8 mouse cellular contexts compared by ENCODE assay signal in the genomic region with DNA sequence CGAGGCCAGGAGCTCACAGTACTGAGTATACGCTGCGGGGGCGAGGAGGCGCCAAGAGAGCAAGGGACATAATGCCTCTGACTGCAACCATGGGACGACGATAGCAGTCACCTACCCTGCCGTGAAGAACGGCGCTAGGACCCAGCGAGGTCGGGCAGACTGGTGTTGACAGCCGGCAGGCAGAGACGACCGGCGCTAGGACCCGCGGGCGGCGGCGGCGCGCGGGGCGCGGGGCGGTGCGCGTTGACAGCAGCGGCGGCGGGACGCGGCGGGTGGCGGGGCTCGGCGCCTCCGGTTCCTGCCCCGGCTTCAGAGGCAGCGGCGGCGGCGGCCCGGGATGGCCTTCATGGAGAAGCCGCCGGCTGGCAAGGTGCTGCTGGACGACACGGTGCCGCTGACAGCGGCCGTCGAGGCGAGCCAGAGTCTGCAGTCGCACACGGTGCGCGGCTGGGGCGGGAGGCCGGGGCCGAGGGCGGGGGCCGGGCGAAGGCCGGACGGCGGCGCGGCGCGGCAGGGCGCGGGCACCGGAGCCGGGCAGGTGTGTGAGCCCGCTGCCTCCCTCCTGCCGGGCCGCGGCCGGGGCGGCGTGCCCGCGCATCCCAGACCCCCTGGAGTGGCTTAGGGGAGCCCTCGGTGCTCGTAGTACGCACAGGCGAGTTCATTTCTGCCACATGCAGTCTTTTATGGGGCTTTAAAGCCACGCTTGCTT. TPM values are rescaled to one million over a fixed set of nuclear protein-coding genes. Genes with fewer than 3 reads are reported as not detected.
DNase-seq lines count a peak whose midpoint lies in the region; ATAC-seq and TF ChIP-seq lines count a peak whose summit lies in the region.

A gene (plus strand): TSS at position 234 of the 709 bp plus-strand sequence.

- no peaks in the 10 kb centered on the region for H3K9me3 ChIP-seq in embryonic facial prominence, embryonic 13.5 days
- H3K9me3 ChIP-seq in limb, embryonic 14.5 days (ENCODE audit: control insufficient read depth, low read length) = no peaks in the 10 kb centered on the region
- H3K9me3 ChIP-seq in midbrain, postnatal 0 days (ENCODE audit: low read length) = no peaks in the 10 kb centered on the region

- H3K27me3 ChIP-seq in embryonic facial prominence, embryonic 13.5 days = no peaks in the 10 kb centered on the region
- H3K27me3 ChIP-seq in limb, embryonic 14.5 days (ENCODE audit: control insufficient read depth, insufficient read depth, low read length) = no peaks in the 10 kb centered on the region
- no peaks in the 10 kb centered on the region for H3K27me3 ChIP-seq in midbrain, postnatal 0 days (ENCODE audit: insufficient read depth, low read length)

- peak within 1 kb of the TSS; percentile 92 for H3K4me3 ChIP-seq in embryonic facial prominence, embryonic 13.5 days
- peak within 1 kb of the TSS; percentile 88 for H3K4me3 ChIP-seq in limb, embryonic 14.5 days (replicated peaks; ENCODE audit: low read length)
- peak within 1 kb of the TSS; percentile 97 for H3K4me3 ChIP-seq in midbrain, postnatal 0 days (ENCODE audit: low read depth, low read length)

- peak within 1 kb of the TSS; percentile 83 for H3K9ac ChIP-seq in embryonic facial prominence, embryonic 13.5 days
- peak within 1 kb of the TSS; percentile 70 for H3K9ac ChIP-seq in limb, embryonic 14.5 days (ENCODE audit: low read depth, low read length, severe bottlenecking)
- H3K9ac ChIP-seq in midbrain, postnatal 0 days (replicated peaks; ENCODE audit: low read length, poor library complexity, severe bottlenecking) = peak within 1 kb of the TSS; percentile 87

- DNase-seq in 3134 (ENCODE audit: extremely low read depth, insufficient read length, low spot score) = peak; percentile 78
- peak; percentile 97 to 98 for DNase-seq in adrenal gland, postnatal 36 days
- DNase-seq in heart, adult 8-10 months (ENCODE audit: low spot score) = peak; percentile 94
- DNase-seq in kidney, adult 9 months = peak; percentile 91
- DNase-seq in limb, embryonic 14.5 days (ENCODE audit: low spot score) = peak; percentile 87
- peak; percentile 91 for DNase-seq in midbrain, postnatal 0 days (ENCODE audit: low spot score)
- peak; percentile 85 to 91 for DNase-seq in spleen, postnatal 14 days (ENCODE audit: low spot score in 2 of 2)

- TF ChIP-seq CTCF in midbrain, postnatal 0 days (IDR thresholded peaks at IDR 0.05) = no peak

- peak; percentile 89 for ATAC-seq in embryonic facial prominence, embryonic 13.5 days (ENCODE audit: insufficient number of reproducible peaks, insufficient read depth, low FRiP score, low TSS enrichment, low read depth)
- peak; percentile 93 for ATAC-seq in limb, embryonic 14.5 days (ENCODE audit: low FRiP score, low read depth)
- peak; percentile 94 for ATAC-seq in midbrain, postnatal 0 days (ENCODE audit: low FRiP score)

- H3K36me3 ChIP-seq in embryonic facial prominence, embryonic 13.5 days = no peaks in the 10 kb centered on the region
- no peaks in the 10 kb centered on the region for H3K36me3 ChIP-seq in limb, embryonic 14.5 days (ENCODE audit: control insufficient read depth, insufficient read depth, low read length)
- H3K36me3 ChIP-seq in midbrain, postnatal 0 days (ENCODE audit: insufficient read depth, low read length) = no peaks in the 10 kb centered on the region

- under 1% methylated on average over 88 of the region's 89 CpGs for WGBS in embryonic facial prominence, embryonic 13.5 days
- 3% methylated on average over 35 of the region's 89 CpGs for WGBS in limb, embryonic 14.5 days
- WGBS in midbrain, postnatal 0 days = under 1% methylated on average over 75 of the region's 89 CpGs

- peaks cover 10% of the 10 kb centered on the region; the same call in 1 of the 2 replicates for H3K4me1 ChIP-seq in embryonic facial prominence, embryonic 13.5 days
- no peaks in the 10 kb centered on the region for H3K4me1 ChIP-seq in limb, embryonic 14.5 days (ENCODE audit: control insufficient read depth, insufficient read depth, low read length)
- peaks cover 11% of the 10 kb centered on the region; the same call in 1 of the 2 replicates for H3K4me1 ChIP-seq in midbrain, postnatal 0 days (ENCODE audit: insufficient read depth, low read length)

- H3K4me2 ChIP-seq in embryonic facial prominence, embryonic 13.5 days = peak within 1 kb of the TSS; percentile 79
- peak within 1 kb of the TSS; percentile 76 for H3K4me2 ChIP-seq in limb, embryonic 14.5 days (replicated peaks; ENCODE audit: low read depth, low read length, severe bottlenecking)
- H3K4me2 ChIP-seq in midbrain, postnatal 0 days (ENCODE audit: low read depth, low read length, poor library complexity, severe bottlenecking) = peak within 1 kb of the TSS; percentile 55

- H3K27ac ChIP-seq in embryonic facial prominence, embryonic 13.5 days = no peak within 1 kb of the TSS; the same call in 1 of the 2 replicates
- H3K27ac ChIP-seq in limb, embryonic 14.5 days (replicated peaks; ENCODE audit: low read depth, low read length) = 0 out of 2 replicates have a peak within 1 kb of the TSS, but pooled peaks have one; percentile 43
- H3K27ac ChIP-seq in midbrain, postnatal 0 days (ENCODE audit: low read depth, low read length) = peak within 1 kb of the TSS; percentile 78

- no peak for TF ChIP-seq POLR2A in limb, embryonic 14.5 days (IDR thresholded peaks at IDR 0.05; ENCODE audit: borderline replicate concordance, extremely low read depth, insufficient read depth, insufficient read length)

RNA-seq across cellular contexts. Expression of the gene that starts here (rescaled TPM):
- 10 to 100 TPM; 56.7 to 98.1 TPM for total RNA-seq in adrenal gland, postnatal 36 days (2021)
- 34.3 and 39.0 TPM in 2 replicates for polyA plus RNA-seq in embryonic facial prominence, embryonic 13.5 days (2015; fragmentation: Nextera tagmentation; extraction: Ambion mirVana)
- total RNA-seq in heart, adult 8-10 months (2022) = 10 to 100 TPM; 21.5 to 25.4 (median 24.6) TPM
- 35.2 and 36.4 TPM in 2 replicates for polyA plus RNA-seq in limb, embryonic 14.5 days (2012; rRNA removed)
- 35.4 and 37.3 TPM in 2 replicates for polyA plus RNA-seq in limb, embryonic 14.5 days (2014; fragmentation: Nextera tagmentation; extraction: Ambion mirVana)
- total RNA-seq in midbrain, postnatal 0 days (2014; rRNA removed) = 37.3 and 55.5 TPM in 2 replicates
- polyA plus RNA-seq in midbrain, postnatal 0 days (2015; fragmentation: Nextera tagmentation; extraction: Ambion mirVana) = 54.3 and 58.3 TPM in 2 replicates
